Comparison of ENCODE assay signal across 28 mouse cellular contexts in the genomic region with DNA sequence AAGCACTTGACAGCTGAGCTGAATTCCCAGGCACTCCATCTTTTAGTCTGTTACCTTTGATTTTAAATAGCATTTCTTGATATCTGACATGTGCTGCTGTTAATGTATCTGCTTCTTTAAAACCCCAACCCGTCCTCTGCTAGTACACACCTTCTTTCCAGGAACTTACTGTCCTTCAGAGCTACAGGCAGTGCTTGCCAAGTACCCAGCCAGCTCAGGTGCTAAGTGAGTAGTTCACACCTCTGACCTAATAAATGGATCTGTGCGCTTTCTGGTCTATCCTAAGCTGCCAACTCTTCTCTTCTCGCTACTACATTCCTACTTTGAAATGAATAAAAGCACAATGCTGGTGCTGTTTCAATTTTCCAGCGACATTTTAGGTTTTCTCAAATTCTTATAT. TPM values are rescaled to one million over a fixed set of nuclear protein-coding genes. Genes with fewer than 3 reads are reported as not detected.
DNase-seq lines count a peak whose midpoint lies in the region; TF ChIP-seq lines count a peak whose summit lies in the region.
"Had no signal": no experiment of that assay in that cellular context is flagged by ENCODE, and none has a peak within 500 bp of the region (broad histone marks: within the 10 kb centered on the region; RNA-seq: fewer than 3 reads in every experiment).

No protein-coding gene starts in this region.

- H3K27ac ChIP-seq in layer of hippocampus, adult 2 months = peak overlapping the region; percentile 85
- peak overlapping the region; percentile 37; the same call in 1 of the 2 replicates for H3K27ac ChIP-seq in cortical plate, adult 2 months (ENCODE audit: insufficient read depth, low read length)
- H3K27ac ChIP-seq: embryonic facial prominence, embryonic 10.5 days; embryonic facial prominence, embryonic 13.5 days; forebrain, embryonic 10.5 days; forebrain, embryonic 13.5 days; heart, adult 2 months; heart, embryonic 10.5 days; hindbrain, embryonic 12.5 days; hindbrain, embryonic 15.5 days had no signal

- no peak for TF ChIP-seq CTCF in layer of hippocampus, adult 2 months (conservative IDR thresholded peaks at IDR 0.05)
- TF ChIP-seq CTCF in cortical plate, adult 2 months (IDR thresholded peaks at IDR 0.05; ENCODE audit: extremely low read depth, insufficient read depth, low read length) = no peak

- TF ChIP-seq POLR2A in cortical plate, adult 2 months (IDR thresholded peaks at IDR 0.05; ENCODE audit: extremely low read depth, insufficient read depth, low read length) = no peak

- DNase-seq in heart, adult 11 months = peak; percentile 88
- DNase-seq in heart, postnatal 4 days = no peak
- DNase-seq in layer of hippocampus, adult 2 months (ENCODE audit: low spot score in 2 of 2) = no peak
- DNase-seq in layer of hippocampus, adult 11-12 months (ENCODE audit: low spot score) = no peak
- no peak for DNase-seq in gastrocnemius, postnatal 4 days (ENCODE audit: low spot score in 2 of 2)
- DNase-seq: adrenal gland, adult 2 months; adrenal gland, postnatal 14 days; cerebellum, adult 18-20 months; cerebellum, adult 9-10 months; cerebellum, postnatal 36 days; gastrocnemius, postnatal 10 days; gastrocnemius, postnatal 36 days; kidney, adult 2 months had no signal

- peaks cover 1% of the 10 kb centered on the region; the same call in 1 of the 2 replicates for H3K4me1 ChIP-seq in cortical plate, adult 2 months (ENCODE audit: control insufficient read depth, insufficient read depth, low read length)
- H3K4me1 ChIP-seq: embryonic facial prominence, embryonic 10.5 days; embryonic facial prominence, embryonic 13.5 days; heart, embryonic 10.5 days; hindbrain, embryonic 15.5 days had no signal

- H3K4me3 ChIP-seq in layer of hippocampus, adult 2 months = no peak overlapping the region
- no peak overlapping the region for H3K4me3 ChIP-seq in cortical plate, adult 2 months (ENCODE audit: insufficient read depth, low read length)
- H3K4me3 ChIP-seq: embryonic facial prominence, embryonic 10.5 days; embryonic facial prominence, embryonic 13.5 days; erythroblast, embryonic 14.5 days; forebrain, embryonic 10.5 days; forebrain, embryonic 13.5 days; heart, adult 2 months; heart, embryonic 10.5 days; hindbrain, embryonic 12.5 days; hindbrain, embryonic 15.5 days had no signal

RNA-seq across cellular contexts. Expression of a gene that starts 28.8 kb away (rescaled TPM):
- total RNA-seq in heart, postnatal 4 days (2021) = 1 to 10 TPM; 2.4 to 2.9 TPM
- total RNA-seq in layer of hippocampus, adult 2 months (2021) = 10 to 100 TPM; 12.4 to 12.5 TPM
- 13.5 and 14.0 TPM in 2 replicates for polyA plus RNA-seq in cortical plate, adult 2 months (2012; rRNA removed)
- under 1 TPM; 0.32 to 0.34 TPM for total RNA-seq in gastrocnemius, postnatal 4 days (2021)
- total RNA-seq: gastrocnemius, adult 18-20 months; hematopoietic stem cell, adult 5-6 weeks; MEL had no signal
- polyA plus RNA-seq: C2C12; CD4-positive, CD25-positive, alpha-beta regulatory T cell, adult 4 months; erythroblast, embryonic 14.5 days had no signal
